Mouse (Mus musculus): ENCODE measurements around the gene Asic1.

The Asic1 gene

DNA sequence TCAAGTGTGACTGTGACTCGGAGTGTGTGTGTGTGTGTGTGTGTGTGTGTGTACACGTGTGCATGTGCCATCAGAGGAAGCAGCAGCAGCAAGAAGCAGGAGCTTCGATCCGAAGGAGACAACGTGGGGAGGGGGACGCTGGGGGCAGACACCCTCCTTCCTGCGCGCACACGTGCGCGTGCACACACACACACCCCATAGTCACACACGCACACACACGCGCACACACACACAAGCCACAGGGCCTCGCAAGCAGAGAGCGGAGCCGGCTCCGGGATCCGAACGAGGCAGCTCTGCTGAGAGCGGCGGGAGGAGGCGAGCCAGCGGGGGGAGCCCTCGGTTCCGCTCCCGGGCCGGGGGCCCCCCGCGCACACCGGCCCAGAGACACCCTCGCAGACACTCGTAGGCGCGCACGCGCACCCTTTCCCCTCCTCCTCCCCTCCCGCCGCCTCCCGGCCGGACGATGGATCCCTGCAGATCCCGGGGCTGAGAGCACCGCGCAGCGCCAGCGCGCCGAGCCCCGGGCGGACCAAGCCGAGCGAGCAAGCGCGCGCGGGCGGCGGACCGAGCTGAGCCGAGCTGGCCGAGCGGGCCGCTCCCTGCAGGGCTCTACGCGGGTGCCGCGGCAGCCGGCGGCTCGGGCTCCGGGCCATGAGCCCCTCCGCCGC lies at the start of gene Asic1:
Gene Asic1 (plus strand): TSS at position 215 of the 668 bp plus-strand sequence.
- DNase-seq (ENCODE audit: inconsistent age in 2 of 2, low spot score in 1 of 2), result peak; percentile 76 to 87

DNA sequence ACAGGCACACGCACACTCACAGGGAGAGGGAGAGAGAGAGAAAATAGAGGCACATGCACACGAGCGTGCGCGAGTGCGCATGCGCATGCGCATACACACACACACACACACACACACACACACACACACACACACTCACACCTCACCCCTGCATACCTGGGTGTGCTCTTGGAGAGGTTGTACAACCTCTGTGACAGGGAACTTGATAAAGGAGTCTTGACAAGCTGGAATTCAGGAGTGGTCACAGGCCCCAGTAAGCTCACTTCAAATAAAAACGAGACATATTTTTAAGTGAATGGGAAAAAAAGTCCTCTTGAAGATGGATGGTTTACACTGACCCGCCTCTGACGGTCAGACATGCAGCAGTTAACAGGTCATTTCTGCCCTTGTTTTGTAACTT lies 48.1 kb upstream of the Asic1 start:
- no peak for DNase-seq (ENCODE audit: inconsistent age in 2 of 2, low spot score in 1 of 2)

DNA sequence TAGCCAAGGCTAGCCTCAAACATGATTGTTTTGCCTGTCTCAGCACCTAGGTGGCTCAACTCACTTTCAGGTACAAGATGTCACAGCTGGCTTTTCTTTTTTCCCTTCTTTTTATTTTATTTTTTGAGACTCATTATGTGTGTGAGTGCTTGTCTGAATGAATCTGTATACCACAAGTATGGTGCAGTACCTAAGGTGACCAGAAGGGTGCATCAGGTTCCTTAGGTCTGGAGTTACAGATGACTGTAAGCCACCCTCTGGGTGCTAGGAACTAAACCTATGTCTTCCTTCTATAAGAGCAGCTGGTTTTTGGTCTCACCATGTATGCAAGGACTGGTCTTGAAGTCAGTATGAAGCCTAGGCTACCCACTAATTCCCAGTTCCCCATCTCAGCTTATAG lies 38.5 kb upstream of the Asic1 start:
- DNase-seq (ENCODE audit: inconsistent age in 2 of 2, low spot score in 1 of 2), result no peak

DNA sequence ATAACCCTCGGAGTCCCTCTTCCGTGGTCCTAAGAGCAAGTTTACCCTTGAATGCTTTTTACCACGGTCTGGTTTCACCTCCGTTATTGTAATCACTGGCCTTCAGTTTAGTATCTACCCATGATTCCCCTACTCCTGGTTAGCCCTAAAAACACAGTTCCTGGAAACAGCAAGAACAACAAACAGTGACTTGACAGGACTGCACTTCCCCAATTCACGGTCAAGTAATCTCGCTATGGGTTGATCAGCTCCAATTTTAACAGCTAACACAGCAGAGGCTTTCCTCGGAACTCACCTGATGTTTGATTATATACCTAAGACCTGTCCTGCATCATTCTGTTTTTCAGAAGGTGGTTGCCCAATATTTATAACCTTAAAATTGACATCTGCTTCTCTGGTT lies 35.5 kb upstream of the Asic1 start:
- DNase-seq (ENCODE audit: inconsistent age in 2 of 2, low spot score in 1 of 2), result no peak

DNA sequence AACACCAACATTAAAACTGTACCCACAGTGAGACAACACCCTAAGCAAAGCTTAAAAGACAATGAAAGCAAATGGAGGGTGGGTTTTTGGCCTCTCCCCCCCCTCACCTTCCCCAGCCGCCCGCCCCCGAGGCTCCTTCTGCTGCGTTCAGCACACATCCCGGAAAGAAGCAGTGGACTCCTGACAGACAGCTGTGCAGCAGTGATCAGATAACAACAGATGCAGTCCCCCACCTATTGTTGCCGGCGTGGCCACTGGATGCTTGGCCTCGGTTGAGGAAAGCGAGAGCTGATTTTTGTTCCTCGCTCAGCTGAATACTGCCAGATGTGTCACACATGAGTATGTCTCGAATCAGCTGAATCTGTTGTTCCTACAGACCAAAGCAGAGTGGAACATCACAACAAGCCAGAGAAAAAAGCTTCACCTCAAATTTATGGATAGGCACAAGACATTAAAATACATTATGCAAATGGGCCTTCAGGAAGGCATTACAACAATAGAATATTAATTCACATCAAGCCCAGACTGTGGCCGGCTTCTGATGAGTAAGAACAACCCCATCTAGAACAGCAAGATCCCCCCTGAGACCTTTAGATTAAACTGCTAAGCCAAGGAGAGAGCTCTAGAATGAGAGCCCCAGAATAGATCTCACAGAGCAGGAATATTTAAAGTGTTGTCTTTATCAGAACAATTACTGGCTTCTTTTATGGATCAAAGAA lies 32.6 kb upstream of the Asic1 start:
- DNase-seq (ENCODE audit: inconsistent age in 2 of 2, low spot score in 1 of 2), result no peak

DNA sequence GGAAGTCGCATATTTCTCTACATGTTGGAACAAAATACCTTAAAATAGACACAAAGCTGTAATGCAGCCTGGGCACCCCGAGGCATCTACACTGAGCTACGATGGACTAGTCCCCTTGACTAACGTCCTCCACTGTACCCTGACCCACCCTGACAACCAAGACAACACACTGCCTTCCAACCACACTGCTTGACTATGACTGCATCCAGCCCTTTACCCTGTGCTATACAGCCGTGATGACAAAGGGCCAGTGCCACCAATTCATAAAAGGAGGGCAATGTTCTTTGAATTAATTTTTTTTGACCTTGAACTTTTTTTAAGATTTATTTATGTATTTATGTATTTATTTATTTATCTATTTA lies 32.1 kb upstream of the Asic1 start:
- no peak for DNase-seq (ENCODE audit: inconsistent age in 2 of 2, low spot score in 1 of 2)

DNA sequence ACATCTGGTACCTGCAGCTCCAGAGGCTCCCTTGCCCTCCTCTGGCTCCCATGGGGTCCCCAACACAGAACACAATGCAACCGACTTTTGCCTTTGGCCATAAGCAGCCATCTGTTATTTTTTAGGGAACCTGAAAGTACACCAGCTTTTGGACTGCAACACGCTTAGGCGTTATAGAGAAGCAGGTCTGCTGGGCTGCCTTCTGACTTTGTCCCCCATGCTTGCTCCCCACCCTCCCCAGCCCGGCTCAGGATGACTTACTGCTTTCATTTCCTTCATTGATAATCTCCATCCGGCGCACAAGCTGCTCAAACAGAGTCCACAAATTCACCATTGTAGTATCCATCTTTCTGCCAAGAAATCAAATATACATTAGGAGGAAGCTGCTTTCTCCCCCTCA lies 27.5 kb upstream of the Asic1 start:
- DNase-seq (ENCODE audit: inconsistent age in 2 of 2, low spot score in 1 of 2), result no peak

DNA sequence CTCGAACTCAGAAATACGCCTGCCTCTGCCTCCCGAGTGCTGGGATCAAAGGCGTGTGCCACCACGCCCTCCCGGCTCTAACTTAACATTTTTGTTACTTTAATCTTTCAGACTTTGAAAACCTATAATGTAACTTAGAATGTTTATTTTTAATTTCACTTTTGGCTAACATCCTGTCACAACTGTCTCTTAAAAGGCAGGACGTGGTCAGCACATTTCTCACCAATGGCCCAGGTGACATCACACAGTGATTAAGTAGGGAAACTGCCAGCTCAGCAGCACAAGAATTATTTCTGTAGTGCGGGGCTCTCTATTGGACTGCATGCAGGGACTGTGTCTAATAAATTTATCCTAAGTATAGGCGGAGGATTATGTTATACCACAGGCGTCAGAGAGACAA lies 26.3 kb upstream of the Asic1 start:
- no peak for DNase-seq (ENCODE audit: inconsistent age in 2 of 2, low spot score in 1 of 2)

DNA sequence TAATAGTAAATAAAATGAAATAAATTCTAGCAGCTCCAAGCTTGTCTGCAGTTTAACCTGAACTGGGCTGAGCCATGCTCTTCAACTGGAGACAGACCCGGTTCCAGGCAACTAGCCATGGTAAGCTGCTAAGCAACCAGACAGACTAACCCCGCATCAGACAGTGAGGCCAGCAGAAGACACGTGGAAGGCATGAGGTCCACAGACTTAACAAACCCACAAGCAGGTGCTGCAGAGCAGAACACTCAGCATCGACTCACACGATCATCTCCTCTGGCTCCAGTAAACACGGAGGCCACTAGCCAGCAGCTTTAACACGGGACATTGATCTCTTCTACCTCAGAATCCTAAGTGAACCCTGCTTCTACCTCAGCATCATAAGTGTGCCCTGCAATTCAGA lies 25.4 kb upstream of the Asic1 start:
- no peak for DNase-seq (ENCODE audit: inconsistent age in 2 of 2, low spot score in 1 of 2)

DNA sequence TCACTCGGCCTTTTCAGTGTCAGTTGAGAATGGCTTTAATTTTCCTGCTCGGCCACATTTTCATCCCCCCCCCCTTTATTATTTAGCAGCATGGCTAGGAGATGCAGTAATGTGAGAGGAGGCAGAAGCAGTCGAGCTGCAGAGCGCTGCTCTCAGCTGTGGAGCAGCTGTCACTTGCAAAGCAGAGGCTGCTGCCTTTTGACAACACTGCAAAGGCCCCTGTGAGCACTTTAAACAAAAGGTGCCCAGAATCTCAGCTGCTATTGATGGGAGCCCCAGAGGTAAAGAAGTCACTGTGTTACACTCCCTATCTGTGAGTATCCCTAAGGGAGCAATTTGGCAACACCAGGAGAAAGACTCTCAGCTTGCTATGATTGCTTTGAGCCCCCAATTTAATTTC lies 21.8 kb upstream of the Asic1 start:
- no peak for DNase-seq (ENCODE audit: inconsistent age in 2 of 2, low spot score in 1 of 2)

DNA sequence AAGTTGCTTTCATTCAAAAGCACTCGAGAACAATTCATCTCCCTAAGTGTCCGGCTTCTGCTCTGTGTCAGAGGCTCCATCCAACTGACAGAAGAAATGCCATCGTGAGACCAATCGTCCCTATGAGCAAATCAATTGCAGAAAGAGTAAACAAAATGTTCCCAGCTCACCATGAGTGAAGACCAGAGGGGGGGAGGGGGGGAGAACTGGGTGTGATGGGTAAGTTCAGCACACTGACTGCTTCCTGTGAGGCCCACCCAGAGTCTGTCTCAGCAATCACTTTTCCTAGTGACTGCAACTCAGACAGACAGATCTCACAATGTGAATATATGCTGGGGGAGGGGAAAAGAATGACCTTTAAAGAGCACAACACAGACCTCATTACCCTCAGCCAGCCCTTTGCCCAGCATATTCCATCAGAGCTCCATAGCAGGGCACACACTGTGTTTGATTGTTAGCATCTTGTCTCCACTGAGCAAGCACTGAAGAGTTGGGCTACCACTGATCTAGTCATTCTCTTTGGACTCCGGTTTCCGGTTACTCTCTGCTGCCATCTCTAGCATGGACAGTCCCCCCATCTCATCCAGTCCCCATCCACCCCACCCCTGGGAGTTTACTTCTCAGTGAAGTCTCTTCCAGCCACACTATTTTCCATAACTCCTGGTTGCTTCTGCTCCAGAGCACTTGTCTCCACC lies 21.0 kb upstream of the Asic1 start:
- DNase-seq (ENCODE audit: inconsistent age in 2 of 2, low spot score in 1 of 2), result no peak

DNA sequence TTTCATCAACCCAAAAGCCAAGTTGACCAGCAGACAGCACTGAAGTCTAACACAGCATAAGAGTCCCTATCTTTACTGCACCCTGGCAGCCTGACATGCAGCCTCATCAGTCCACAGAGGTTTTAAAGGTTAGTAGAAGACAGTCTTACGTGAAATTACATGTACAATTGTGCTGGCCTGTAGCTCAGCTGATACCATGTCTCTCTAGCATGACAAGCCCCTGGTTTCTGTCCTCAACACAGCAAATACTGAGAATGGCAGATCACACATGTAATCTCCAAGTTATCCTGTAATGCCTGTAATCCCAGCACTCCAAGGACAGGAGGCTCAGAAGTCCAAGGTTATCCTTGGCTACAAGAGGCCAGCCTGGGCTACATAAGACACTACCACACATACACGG lies 19.9 kb upstream of the Asic1 start:
- no peak for DNase-seq (ENCODE audit: inconsistent age in 2 of 2, low spot score in 1 of 2)

DNA sequence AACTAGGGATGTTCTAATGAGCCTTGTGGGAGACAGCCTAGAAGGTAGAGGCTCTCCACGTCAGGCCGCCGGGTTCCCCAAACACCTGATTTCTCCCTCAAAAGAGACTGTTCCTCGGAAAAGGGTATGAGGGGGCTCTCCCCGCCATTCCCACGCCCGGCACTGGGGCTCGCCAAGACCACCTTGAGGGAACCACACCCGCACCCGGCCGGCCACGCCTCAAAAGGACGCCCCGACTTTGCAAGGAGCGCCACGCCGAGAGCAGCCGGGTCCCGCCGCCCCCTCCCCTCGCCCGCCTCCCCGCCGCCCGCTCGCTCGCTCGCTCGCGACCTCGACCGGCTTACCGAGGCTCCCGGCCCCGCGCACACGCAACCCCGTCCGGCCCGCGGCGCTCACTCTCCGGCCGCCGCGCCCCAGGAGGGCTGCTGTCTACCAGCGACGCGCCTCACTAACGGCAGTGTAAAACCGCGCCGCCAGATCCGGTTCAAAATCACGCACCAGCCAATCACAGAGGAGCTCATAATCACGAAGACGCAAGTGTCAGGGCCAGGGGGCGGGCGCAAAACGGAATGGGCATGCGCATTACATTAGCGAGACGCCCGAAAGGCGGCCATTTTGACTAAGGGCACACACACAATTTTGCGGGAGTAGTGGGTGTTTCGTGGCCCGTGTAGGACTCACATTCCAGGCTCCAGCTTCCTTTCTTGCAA lies 18.9 kb upstream of the Asic1 start, which contains the start of gene Racgap1:
Gene Racgap1 (minus strand): TSS at position 494 of the 710 bp plus-strand sequence.
- peak; percentile 96 to 99 for DNase-seq (ENCODE audit: inconsistent age in 2 of 2, low spot score in 1 of 2)

DNA sequence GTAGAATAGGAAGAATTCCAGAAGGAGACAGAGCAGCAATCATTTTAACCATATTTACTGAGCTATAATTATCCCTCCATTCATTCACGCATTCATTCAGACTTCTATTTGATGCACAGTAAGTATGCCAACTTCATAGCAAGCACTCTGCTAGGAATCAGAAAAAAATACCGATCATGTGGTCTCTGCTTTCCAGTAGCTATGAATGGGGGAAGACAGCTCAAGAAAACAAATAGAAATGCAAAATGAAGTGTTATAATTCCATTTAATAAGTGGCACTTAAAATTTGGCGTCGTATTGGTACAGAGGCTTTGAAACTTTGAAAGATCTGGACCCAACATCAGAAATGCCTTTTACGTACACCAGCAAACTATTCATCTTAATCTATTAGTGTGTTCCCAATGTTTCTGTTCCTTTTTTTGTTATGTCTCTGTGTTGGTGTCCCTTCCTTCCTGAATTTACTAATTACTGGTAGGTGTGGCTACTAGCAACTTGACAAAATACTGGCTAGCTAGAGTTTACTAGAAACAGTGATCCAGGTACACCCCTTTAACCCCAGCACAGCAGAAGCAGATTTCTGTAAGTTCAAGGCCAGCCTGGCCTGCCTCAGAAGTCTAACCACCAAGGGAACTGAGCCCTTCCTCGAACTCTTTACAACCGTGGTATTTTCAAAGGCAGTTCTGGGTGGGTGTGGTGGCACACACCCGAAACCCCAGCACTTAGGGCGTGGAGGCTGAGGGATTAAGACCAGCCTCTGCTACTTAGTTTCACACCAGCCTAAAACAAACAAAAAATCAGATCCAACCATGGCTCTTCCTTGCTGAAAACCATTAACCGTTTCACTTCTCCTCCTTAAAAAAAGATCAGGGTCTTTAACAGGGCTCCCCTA lies 17.9 kb upstream of the Asic1 start:
- DNase-seq (ENCODE audit: inconsistent age in 2 of 2, low spot score in 1 of 2), result no peak

DNA sequence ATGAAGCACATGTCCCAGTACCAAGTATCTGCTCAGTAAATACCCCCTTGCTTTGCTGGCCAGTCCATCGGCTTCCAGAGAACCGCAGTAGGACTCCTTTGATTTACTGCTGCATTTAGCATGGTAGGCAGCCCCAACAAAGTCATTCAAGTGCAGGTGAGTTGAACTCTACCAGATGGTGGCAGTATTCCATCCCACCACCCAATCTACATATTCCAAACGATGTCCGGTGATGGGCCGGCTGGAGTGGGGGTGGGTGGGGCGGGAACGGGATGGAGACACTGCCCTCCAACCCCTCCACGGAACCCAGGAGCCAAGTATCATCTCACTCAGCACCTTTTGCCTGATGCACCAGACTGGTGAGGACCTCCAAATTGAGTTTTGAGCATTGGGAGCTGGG lies 16.9 kb upstream of the Asic1 start:
- no peak for DNase-seq (ENCODE audit: inconsistent age in 2 of 2, low spot score in 1 of 2)

DNA sequence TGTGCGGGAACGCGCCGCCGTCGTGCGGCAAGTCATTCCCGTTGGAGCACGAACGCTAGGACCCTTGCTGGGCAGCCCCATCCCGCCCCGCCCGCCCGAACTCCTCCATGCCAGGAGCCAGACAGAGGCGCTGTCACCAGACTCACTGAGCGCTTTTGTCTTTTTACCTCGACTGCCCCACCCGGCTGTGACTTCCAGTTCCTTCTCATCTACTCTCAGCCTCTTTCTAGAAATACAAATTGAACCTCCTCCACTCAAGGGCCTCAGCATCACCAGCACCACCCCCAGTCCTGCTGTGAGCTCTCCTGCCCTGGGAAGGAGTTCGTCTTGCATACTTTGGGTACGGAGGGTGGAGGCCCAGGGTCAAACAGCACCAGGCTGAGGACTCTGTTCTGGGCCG lies 16.3 kb upstream of the Asic1 start:
- no peak for DNase-seq (ENCODE audit: inconsistent age in 2 of 2, low spot score in 1 of 2)

DNA sequence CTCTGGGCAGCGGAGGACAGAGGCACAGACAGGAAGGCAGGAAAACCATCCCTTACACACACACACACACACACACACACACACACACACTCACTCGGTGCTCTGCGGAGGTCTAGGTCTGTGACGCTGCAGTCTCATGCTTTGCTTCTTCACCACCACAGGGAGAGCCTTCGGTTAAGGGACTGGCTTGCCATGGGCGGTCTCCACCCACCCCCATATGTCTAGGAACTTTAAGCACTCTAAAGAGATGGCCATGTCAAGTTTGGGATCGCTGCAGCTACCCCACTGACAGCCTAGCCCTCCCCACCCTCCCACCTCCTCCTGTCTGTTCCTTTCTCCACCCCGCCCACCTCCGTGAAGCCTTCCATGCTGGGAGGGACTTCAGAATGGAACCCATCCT lies 14.2 kb upstream of the Asic1 start:
- no peak for DNase-seq (ENCODE audit: inconsistent age in 2 of 2, low spot score in 1 of 2)

DNA sequence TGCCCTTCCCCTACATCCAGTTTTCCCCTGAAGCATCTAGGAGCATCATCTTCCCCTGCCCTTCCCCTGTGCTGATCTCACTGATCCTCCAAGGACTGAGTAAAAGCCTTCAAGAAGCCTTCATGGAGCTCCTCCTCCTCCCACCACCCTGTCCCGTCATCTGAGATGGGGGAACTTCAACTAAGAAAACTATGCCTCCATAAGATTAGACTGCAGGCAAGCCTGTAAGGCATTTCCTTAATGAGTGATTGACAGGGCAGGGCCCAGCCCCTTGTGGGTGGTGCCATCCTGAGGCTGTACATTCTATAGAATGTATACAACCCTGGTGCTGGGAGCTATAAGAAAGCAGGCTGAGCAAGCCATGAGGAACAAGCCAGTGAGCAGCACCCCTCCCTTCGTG lies 11.7 kb upstream of the Asic1 start:
- no peak for DNase-seq (ENCODE audit: inconsistent age in 2 of 2, low spot score in 1 of 2)

DNA sequence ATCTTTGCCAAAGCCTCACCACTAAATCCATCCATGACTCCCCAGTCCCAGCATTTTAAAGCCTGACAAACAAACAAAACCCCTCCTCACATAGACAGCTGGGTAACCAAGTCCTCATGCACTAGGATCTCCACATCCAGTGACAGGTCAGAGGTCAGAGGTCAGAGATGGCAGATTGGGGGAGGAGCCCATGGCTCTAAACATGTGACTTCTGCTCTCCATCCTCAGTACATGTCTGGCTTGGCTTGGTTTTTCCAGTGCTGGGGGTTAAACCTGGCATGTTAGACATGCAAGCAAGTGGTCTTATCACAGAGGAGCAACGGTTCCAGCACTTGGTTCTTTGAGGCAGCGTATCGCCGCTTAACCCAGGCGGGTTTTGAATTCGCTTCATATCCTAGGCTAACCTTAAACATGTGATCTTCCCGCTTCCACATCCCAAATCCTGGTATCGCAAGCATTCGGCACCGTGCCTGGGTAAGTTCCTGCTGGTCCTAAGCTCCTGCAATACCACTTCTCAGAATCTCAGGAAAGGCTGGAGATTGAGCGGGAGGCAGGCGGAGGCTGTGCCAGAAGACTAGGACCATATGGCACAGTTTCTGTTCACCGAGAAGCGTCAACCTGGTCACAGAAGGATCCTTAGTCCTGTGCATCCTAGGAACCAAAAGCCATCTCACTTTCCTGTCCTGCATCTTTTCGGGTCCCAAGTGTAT lies 8.9 kb upstream of the Asic1 start:
- no peak for DNase-seq (ENCODE audit: inconsistent age in 2 of 2, low spot score in 1 of 2)

DNA sequence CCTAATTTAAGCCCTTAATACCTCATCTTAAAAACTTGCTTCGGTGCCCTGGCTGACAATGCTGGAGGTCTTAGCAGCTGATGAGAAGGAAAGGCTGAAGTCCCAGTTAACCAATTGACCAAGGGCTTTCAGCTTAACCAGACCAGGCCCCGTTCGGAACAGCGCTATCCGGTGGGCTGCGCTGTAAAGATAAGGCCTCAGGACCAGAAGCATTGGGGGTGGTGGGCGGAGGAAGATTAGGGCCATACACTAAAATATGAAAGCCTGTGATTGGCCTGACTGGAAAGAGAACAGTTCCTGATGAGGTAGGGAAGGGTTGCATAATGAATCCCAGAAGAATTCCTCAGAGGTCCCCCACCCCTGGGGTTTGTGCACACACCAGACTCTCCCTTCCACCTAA lies 7.8 kb upstream of the Asic1 start:
- DNase-seq (ENCODE audit: inconsistent age in 2 of 2, low spot score in 1 of 2), result no peak
